Mouse (Mus musculus): ENCODE measurements around the gene Esrrb. TPM values are rescaled to one million over a fixed set of nuclear protein-coding genes. Genes with fewer than 3 reads are reported as not detected.
A peak's percentile ranks its signal among the peaks of the same experiment; 100 is the strongest.

Esrrb gene
- polyA plus RNA-seq, 1 experiment from 2014 or later: 0.94 TPM

GRCm38 (mm10) chr12:86512335-86512734 is 151.4 kb downstream of the Esrrb start:
- Histone ChIP-seq H3K4me3 (ENCODE audit: low read depth, low read length) (no peak overlapping the region), H3K9me3 (ENCODE audit: control insufficient read depth, low read length) (no peaks in the 10 kb centered on the region), H3K9ac (ENCODE audit: low read length) (no peak overlapping the region), H3K27ac (ENCODE audit: low read depth, low read length) (no peak overlapping the region), H3K4me1 (ENCODE audit: control insufficient read depth, insufficient read depth, low read length) (peaks cover 7% of the 10 kb centered on the region), H3K4me2 (ENCODE audit: low read depth) (no peak overlapping the region), H3K27me3 (ENCODE audit: control insufficient read depth, insufficient read depth, low read length) (no peaks in the 10 kb centered on the region), H3K36me3 (ENCODE audit: control insufficient read depth, insufficient read depth, low read length) (no peaks in the 10 kb centered on the region)
- no peak for DNase-seq (ENCODE audit: low spot score)
- 91% methylated on average over 3 of the region's 3 CpGs for WGBS
- ATAC-seq (ENCODE audit: insufficient read depth, low FRiP score, low TSS enrichment): no peak

- 73% methylated on average over 4 of the region's 4 CpGs for WGBS
- Histone ChIP-seq H3K36me3 (ENCODE audit: control insufficient read depth, insufficient read depth, low read length) (no peaks in the 10 kb centered on the region), H3K4me2 (ENCODE audit: low read depth) (no peak overlapping the region), H3K27ac (ENCODE audit: low read depth, low read length) (no peak overlapping the region), H3K9me3 (ENCODE audit: control insufficient read depth, low read length) (no peaks in the 10 kb centered on the region), H3K4me1 (ENCODE audit: control insufficient read depth, insufficient read depth, low read length) (peaks cover 7% of the 10 kb centered on the region), H3K4me3 (ENCODE audit: low read depth, low read length) (no peak overlapping the region), H3K9ac (ENCODE audit: low read length) (no peak overlapping the region), H3K27me3 (ENCODE audit: control insufficient read depth, insufficient read depth, low read length) (no peaks in the 10 kb centered on the region)
- DNase-seq (ENCODE audit: low spot score) (no peak), ATAC-seq (ENCODE audit: insufficient read depth, low FRiP score, low TSS enrichment) (no peak)
Observed at GRCm38 (mm10) chr12:86513596-86513995, 152.7 kb downstream of the Esrrb start.

- DNase-seq (ENCODE audit: low spot score) (no peak), ATAC-seq (ENCODE audit: insufficient read depth, low FRiP score, low TSS enrichment) (no peak)
- Histone ChIP-seq H3K9ac (ENCODE audit: low read length) (no peak overlapping the region), H3K4me3 (ENCODE audit: low read depth, low read length) (no peak overlapping the region), H3K4me1 (ENCODE audit: control insufficient read depth, insufficient read depth, low read length) (no peaks in the 10 kb centered on the region), H3K27ac (ENCODE audit: low read depth, low read length) (no peak overlapping the region), H3K4me2 (ENCODE audit: low read depth) (no peak overlapping the region), H3K9me3 (ENCODE audit: control insufficient read depth, low read length) (no peaks in the 10 kb centered on the region), H3K27me3 (ENCODE audit: control insufficient read depth, insufficient read depth, low read length) (no peaks in the 10 kb centered on the region), H3K36me3 (ENCODE audit: control insufficient read depth, insufficient read depth, low read length) (no peaks in the 10 kb centered on the region)
- 73% methylated on average over 5 of the region's 5 CpGs for WGBS
Observed at GRCm38 (mm10) chr12:86516602-86517001, 155.7 kb downstream of the Esrrb start.

GRCm38 (mm10) chr12:86517721-86518120 is 156.8 kb downstream of the Esrrb start:
- 39% methylated on average over 6 of the region's 6 CpGs for WGBS
- H3K4me2 ChIP-seq (ENCODE audit: low read depth): no peak overlapping the region
- ATAC-seq (ENCODE audit: insufficient read depth, low FRiP score, low TSS enrichment): no peak
- no peak overlapping the region for H3K27ac ChIP-seq (ENCODE audit: low read depth, low read length)
- no peaks in the 10 kb centered on the region for H3K4me1 ChIP-seq (ENCODE audit: control insufficient read depth, insufficient read depth, low read length)
- H3K4me3 ChIP-seq (ENCODE audit: low read depth, low read length): no peak overlapping the region
- H3K9me3 ChIP-seq (ENCODE audit: control insufficient read depth, low read length): no peaks in the 10 kb centered on the region
- DNase-seq (ENCODE audit: low spot score): no peak
- no peaks in the 10 kb centered on the region for H3K27me3 ChIP-seq (ENCODE audit: control insufficient read depth, insufficient read depth, low read length)
- H3K36me3 ChIP-seq (ENCODE audit: control insufficient read depth, insufficient read depth, low read length): no peaks in the 10 kb centered on the region
- no peak overlapping the region for H3K9ac ChIP-seq (ENCODE audit: low read length)

- Histone ChIP-seq H3K27me3 (ENCODE audit: control insufficient read depth, insufficient read depth, low read length) (no peaks in the 10 kb centered on the region), H3K27ac (ENCODE audit: low read depth, low read length) (no peak overlapping the region), H3K4me2 (ENCODE audit: low read depth) (no peak overlapping the region), H3K9ac (ENCODE audit: low read length) (no peak overlapping the region), H3K9me3 (ENCODE audit: control insufficient read depth, low read length) (no peaks in the 10 kb centered on the region), H3K4me1 (ENCODE audit: control insufficient read depth, insufficient read depth, low read length) (no peaks in the 10 kb centered on the region), H3K4me3 (ENCODE audit: low read depth, low read length) (no peak overlapping the region), H3K36me3 (ENCODE audit: control insufficient read depth, insufficient read depth, low read length) (no peaks in the 10 kb centered on the region)
- ATAC-seq (ENCODE audit: insufficient read depth, low FRiP score, low TSS enrichment): no peak
- peak; percentile 24 for DNase-seq (ENCODE audit: low spot score)
- WGBS: 26% methylated on average over 18 of the region's 18 CpGs
Observed at GRCm38 (mm10) chr12:86518746-86519145, 157.8 kb downstream of the Esrrb start.

- no peak for ATAC-seq (ENCODE audit: insufficient read depth, low FRiP score, low TSS enrichment)
- Histone ChIP-seq H3K27ac (ENCODE audit: low read depth, low read length) (no peak overlapping the region), H3K27me3 (ENCODE audit: control insufficient read depth, insufficient read depth, low read length) (no peaks in the 10 kb centered on the region), H3K4me2 (ENCODE audit: low read depth) (no peak overlapping the region), H3K9ac (ENCODE audit: low read length) (no peak overlapping the region), H3K9me3 (ENCODE audit: control insufficient read depth, low read length) (no peaks in the 10 kb centered on the region), H3K36me3 (ENCODE audit: control insufficient read depth, insufficient read depth, low read length) (no peaks in the 10 kb centered on the region), H3K4me3 (ENCODE audit: low read depth, low read length) (no peak overlapping the region), H3K4me1 (ENCODE audit: control insufficient read depth, insufficient read depth, low read length) (no peaks in the 10 kb centered on the region)
- WGBS: 78% methylated on average over 2 of the region's 2 CpGs
- no peak for DNase-seq (ENCODE audit: low spot score)
Observed at GRCm38 (mm10) chr12:86534283-86534682, 173.4 kb downstream of the Esrrb start.

GRCm38 (mm10) chr12:86537799-86538198 is 176.9 kb downstream of the Esrrb start:
- no peak for ATAC-seq (ENCODE audit: insufficient read depth, low FRiP score, low TSS enrichment)
- Histone ChIP-seq H3K4me3 (ENCODE audit: low read depth, low read length) (no peak overlapping the region), H3K9me3 (ENCODE audit: control insufficient read depth, low read length) (no peaks in the 10 kb centered on the region), H3K36me3 (ENCODE audit: control insufficient read depth, insufficient read depth, low read length) (no peaks in the 10 kb centered on the region), H3K27me3 (ENCODE audit: control insufficient read depth, insufficient read depth, low read length) (no peaks in the 10 kb centered on the region), H3K4me2 (ENCODE audit: low read depth) (no peak overlapping the region), H3K4me1 (ENCODE audit: control insufficient read depth, insufficient read depth, low read length) (no peaks in the 10 kb centered on the region), H3K27ac (ENCODE audit: low read depth, low read length) (no peak overlapping the region), H3K9ac (ENCODE audit: low read length) (no peak overlapping the region)
- no peak for DNase-seq (ENCODE audit: low spot score)

- H3K9ac ChIP-seq (ENCODE audit: low read length): no peak overlapping the region
- no peaks in the 10 kb centered on the region for H3K9me3 ChIP-seq (ENCODE audit: control insufficient read depth, low read length)
- H3K27me3 ChIP-seq (ENCODE audit: control insufficient read depth, insufficient read depth, low read length): no peaks in the 10 kb centered on the region
- no peak overlapping the region for H3K4me3 ChIP-seq (ENCODE audit: low read depth, low read length)
- no peaks in the 10 kb centered on the region for H3K4me1 ChIP-seq (ENCODE audit: control insufficient read depth, insufficient read depth, low read length)
- no peak for DNase-seq (ENCODE audit: low spot score)
- 77% methylated on average over 4 of the region's 4 CpGs for WGBS
- no peak overlapping the region for H3K4me2 ChIP-seq (ENCODE audit: low read depth)
- ATAC-seq (ENCODE audit: insufficient read depth, low FRiP score, low TSS enrichment): no peak
- H3K36me3 ChIP-seq (ENCODE audit: control insufficient read depth, insufficient read depth, low read length): no peaks in the 10 kb centered on the region
- H3K27ac ChIP-seq (ENCODE audit: low read depth, low read length): no peak overlapping the region
Observed at GRCm38 (mm10) chr12:86538711-86539110, 177.8 kb downstream of the Esrrb start.

GRCm38 (mm10) chr12:86539511-86539910 is 178.6 kb downstream of the Esrrb start:
- Histone ChIP-seq H3K4me2 (ENCODE audit: low read depth) (no peak overlapping the region), H3K27me3 (ENCODE audit: control insufficient read depth, insufficient read depth, low read length) (no peaks in the 10 kb centered on the region), H3K4me1 (ENCODE audit: control insufficient read depth, insufficient read depth, low read length) (no peaks in the 10 kb centered on the region), H3K27ac (ENCODE audit: low read depth, low read length) (no peak overlapping the region), H3K9ac (ENCODE audit: low read length) (no peak overlapping the region), H3K36me3 (ENCODE audit: control insufficient read depth, insufficient read depth, low read length) (no peaks in the 10 kb centered on the region), H3K9me3 (ENCODE audit: control insufficient read depth, low read length) (no peaks in the 10 kb centered on the region), H3K4me3 (ENCODE audit: low read depth, low read length) (no peak overlapping the region)
- DNase-seq (ENCODE audit: low spot score) (no peak), ATAC-seq (ENCODE audit: insufficient read depth, low FRiP score, low TSS enrichment) (no peak)
- 84% methylated on average over 4 of the region's 4 CpGs for WGBS
